Mouse (Mus musculus) heart, adult 8-10 months (tissue): ENCODE measurements around the gene Vmn2r28. TPM values are rescaled to one million over a fixed set of nuclear protein-coding genes. Genes with fewer than 3 reads are reported as not detected.
"Not testable (repeated sequence)": the region's sequence is repeated elsewhere in the genome, so short reads cannot be mapped to it uniquely, and the experiment has no call there.

Experiments
- DNase-seq: peaks from one replicate; pipeline ENCODE4 v3.0.0; 2022; ENCODE audit warnings: low spot score
- total RNA-seq, 4 experiments: library from RNA; stranded (reverse); gene quantifications; 2 replicates each; pipeline ENCODE4 v1.2.4; 2022

Gene Vmn2r28
- not detected for total RNA-seq

- DNase-seq, result not testable (repeated sequence)
These were observed at the start of gene Vmn2r28 for GRCm38 (mm10) chr7:5493856-5494255. Gene Vmn2r28 (minus strand): TSS chr7:5493956.

GRCm38 (mm10) chr7:5540770-5541436, 47.1 kb upstream of the Vmn2r28 start:
- not testable (repeated sequence) for DNase-seq

GRCm38 (mm10) chr7:5456674-5457073, 37.1 kb downstream of the Vmn2r28 start, which contains the start of gene Vmn1r59:
Gene Vmn1r59 (minus strand): TSS chr7:5456774.
- DNase-seq, result no peak

- DNase-seq, result not testable (repeated sequence)
These were observed 39.7 kb downstream of the Vmn2r28 start for GRCm38 (mm10) chr7:5454011-5454410.

- DNase-seq, result no peak
These were observed 45.1 kb downstream of the Vmn2r28 start for GRCm38 (mm10) chr7:5448627-5449026.

Other genes with a start within 250 kb of the Vmn2r28 start
- not detected for gene Gm5065, start 143.4 kb downstream of the Vmn2r28 start, total RNA-seq
- gene Nlrp2, start 142.9 kb downstream of the Vmn2r28 start, total RNA-seq, result not detected
- gene Vmn1r58, start 80.6 kb downstream of the Vmn2r28 start, total RNA-seq, result not detected
- gene Vmn1r59, start 37.2 kb downstream of the Vmn2r28 start, total RNA-seq, result not detected
- gene Vmn1r60, start 53.4 kb upstream of the Vmn2r28 start, total RNA-seq, result not detected
- gene Vmn1r61, start 119.3 kb upstream of the Vmn2r28 start, total RNA-seq, result not detected
- not detected for gene Vmn1r62, start 179.7 kb upstream of the Vmn2r28 start, total RNA-seq